Mouse (Mus musculus): ENCODE measurements around the gene Zfp1. TPM values are rescaled to one million over a fixed set of nuclear protein-coding genes. Genes with fewer than 3 reads are reported as not detected.
A peak's percentile ranks its signal among the peaks of the same experiment; 100 is the strongest.

Gene Zfp1
- polyA plus RNA-seq, 1 experiment from 2014 or later: 31.2 TPM

DNA sequence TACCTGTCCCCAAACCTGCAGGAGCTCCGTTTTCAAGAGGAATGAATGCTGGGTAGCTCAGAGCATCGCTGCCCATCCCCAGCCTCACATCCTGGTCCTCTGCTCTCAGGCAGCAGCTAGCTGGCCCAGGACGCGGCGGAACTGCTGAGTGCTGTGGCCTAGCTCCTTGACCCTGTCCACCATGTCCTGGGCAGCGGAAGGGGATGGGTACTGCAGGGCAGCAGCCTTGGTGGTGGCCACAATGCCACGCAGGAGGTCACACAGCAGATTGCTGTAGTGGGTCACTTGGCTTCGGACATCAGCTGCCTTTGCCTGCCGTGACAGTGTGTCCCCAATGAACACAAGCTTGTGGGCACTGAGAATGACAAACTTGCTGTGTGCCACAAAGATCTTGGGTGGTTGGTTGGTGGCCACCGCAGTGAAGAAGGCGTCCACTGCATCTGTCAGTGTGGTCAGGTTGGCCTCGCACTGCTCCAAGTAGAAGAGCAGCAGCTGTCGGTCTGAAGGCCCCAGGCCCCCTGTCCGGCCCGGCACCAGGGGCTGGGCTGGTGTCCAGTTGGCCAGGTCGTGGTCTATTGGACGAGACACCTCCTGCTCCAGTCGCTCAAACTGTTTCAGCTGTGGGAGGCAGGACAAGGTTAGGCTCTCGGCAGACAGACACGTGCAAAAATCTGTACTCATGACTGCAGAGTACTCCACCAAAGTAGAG lies 67.7 kb downstream of the Zfp1 start:
- no peak for ATAC-seq (ENCODE audit: low read depth)
- no peaks in the 10 kb centered on the region for H3K9me3 ChIP-seq (ENCODE audit: control insufficient read depth, low read length)
- H3K4me1 ChIP-seq (ENCODE audit: control insufficient read depth, insufficient read depth, low read length): peaks cover 6% of the 10 kb centered on the region
- 94% methylated on average over 20 of the region's 20 CpGs for WGBS
- peaks cover 47% of the 10 kb centered on the region for H3K36me3 ChIP-seq (ENCODE audit: control insufficient read depth, insufficient read depth, low read length)
- H3K4me2 ChIP-seq (ENCODE audit: low read depth, low read length): no peak overlapping the region
- no peak overlapping the region for H3K4me3 ChIP-seq (ENCODE audit: low read depth, low read length)
- H3K27me3 ChIP-seq (ENCODE audit: control insufficient read depth, insufficient read depth, low read length): no peaks in the 10 kb centered on the region
- no peak overlapping the region for H3K9ac ChIP-seq (replicated peaks; ENCODE audit: low read depth, low read length)
- no peak overlapping the region for H3K27ac ChIP-seq (ENCODE audit: low read depth, low read length)

DNA sequence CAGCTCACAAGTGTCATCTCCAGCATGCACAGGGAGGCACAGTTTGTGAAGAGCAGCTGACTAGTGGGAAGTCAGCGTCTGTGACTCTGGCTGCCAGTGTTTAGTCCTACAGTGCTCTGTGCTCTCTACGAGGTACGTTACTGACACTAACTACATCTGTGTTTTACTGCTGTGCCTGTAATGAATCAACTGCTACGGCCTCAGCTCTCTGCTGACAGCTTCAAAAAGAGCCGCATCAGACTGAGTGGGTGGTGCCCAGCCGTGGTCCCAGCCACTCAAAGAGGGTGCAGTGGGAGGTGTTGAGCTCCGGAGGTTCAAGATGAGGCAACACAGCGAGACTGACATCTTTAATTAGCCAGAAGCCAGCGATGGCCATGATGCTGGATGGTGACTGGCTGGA lies 68.9 kb downstream of the Zfp1 start:
- WGBS: 54% methylated on average over 9 of the region's 9 CpGs
- no peak overlapping the region for H3K4me2 ChIP-seq (ENCODE audit: low read depth, low read length)
- no peak overlapping the region for H3K27ac ChIP-seq (ENCODE audit: low read depth, low read length)
- H3K4me1 ChIP-seq (ENCODE audit: control insufficient read depth, insufficient read depth, low read length): peaks cover 18% of the 10 kb centered on the region
- no peak overlapping the region for H3K9ac ChIP-seq (replicated peaks; ENCODE audit: low read depth, low read length)
- H3K4me3 ChIP-seq (ENCODE audit: low read depth, low read length): no peak overlapping the region
- no peaks in the 10 kb centered on the region for H3K9me3 ChIP-seq (ENCODE audit: control insufficient read depth, low read length)
- no peaks in the 10 kb centered on the region for H3K27me3 ChIP-seq (ENCODE audit: control insufficient read depth, insufficient read depth, low read length)
- peaks cover 47% of the 10 kb centered on the region for H3K36me3 ChIP-seq (ENCODE audit: control insufficient read depth, insufficient read depth, low read length)
- no peak for ATAC-seq (ENCODE audit: low read depth)

DNA sequence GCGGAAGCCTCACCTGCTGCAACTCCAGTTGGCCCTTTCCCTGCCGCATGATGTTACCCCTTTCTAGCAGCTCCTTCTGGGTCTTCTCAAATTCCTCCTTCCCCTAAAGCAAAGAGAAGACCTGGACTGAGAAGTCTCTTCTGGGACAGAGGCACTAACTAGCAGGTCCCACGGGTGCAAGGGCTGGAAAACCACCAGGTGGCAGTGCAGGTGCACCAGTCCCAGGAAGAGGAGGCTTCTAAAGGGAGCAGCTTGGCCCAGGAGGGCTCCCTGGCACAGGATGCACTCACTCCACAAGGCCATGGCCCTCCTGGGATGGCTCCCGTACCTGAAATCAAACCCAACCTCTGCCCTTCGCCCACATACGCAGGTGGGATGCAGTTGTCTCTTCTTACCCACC lies 69.4 kb downstream of the Zfp1 start:
- peaks cover 22% of the 10 kb centered on the region for H3K4me1 ChIP-seq (ENCODE audit: control insufficient read depth, insufficient read depth, low read length)
- 80% methylated on average over 6 of the region's 6 CpGs for WGBS
- H3K36me3 ChIP-seq (ENCODE audit: control insufficient read depth, insufficient read depth, low read length): peaks cover 47% of the 10 kb centered on the region
- no peak overlapping the region for H3K4me2 ChIP-seq (ENCODE audit: low read depth, low read length)
- ATAC-seq (ENCODE audit: low read depth): no peak
- H3K27me3 ChIP-seq (ENCODE audit: control insufficient read depth, insufficient read depth, low read length): no peaks in the 10 kb centered on the region
- H3K27ac ChIP-seq (ENCODE audit: low read depth, low read length): 0 out of 2 replicates have a peak overlapping the region, but pooled peaks have one; percentile 28
- no peaks in the 10 kb centered on the region for H3K9me3 ChIP-seq (ENCODE audit: control insufficient read depth, low read length)
- H3K9ac ChIP-seq (replicated peaks; ENCODE audit: low read depth, low read length): no peak overlapping the region
- H3K4me3 ChIP-seq (ENCODE audit: low read depth, low read length): no peak overlapping the region

DNA sequence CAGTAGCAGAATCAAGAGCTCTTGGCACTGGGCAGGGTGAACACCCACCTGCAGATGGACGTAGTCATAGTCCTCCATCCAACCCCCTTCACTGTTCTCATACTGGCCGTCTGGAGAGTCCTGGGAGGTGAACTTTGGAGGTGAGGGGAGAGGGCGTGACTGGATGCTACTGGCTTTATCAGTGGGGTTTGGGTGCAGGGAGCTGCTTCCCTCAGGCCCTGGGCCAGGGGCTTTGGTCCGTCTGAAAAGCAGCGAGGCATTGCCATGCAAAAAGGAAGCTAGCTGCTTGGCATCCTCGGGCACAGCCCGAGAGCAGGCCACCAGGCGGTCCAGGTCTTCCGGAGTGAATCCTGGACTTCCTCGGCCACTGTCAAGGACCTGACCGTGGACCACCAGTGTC lies 70.1 kb downstream of the Zfp1 start:
- Histone ChIP-seq H3K27me3 (ENCODE audit: control insufficient read depth, insufficient read depth, low read length) (no peaks in the 10 kb centered on the region), H3K9ac (replicated peaks; ENCODE audit: low read depth, low read length) (no peak overlapping the region), H3K4me1 (ENCODE audit: control insufficient read depth, insufficient read depth, low read length) (peaks cover 29% of the 10 kb centered on the region), H3K9me3 (ENCODE audit: control insufficient read depth, low read length) (no peaks in the 10 kb centered on the region), H3K4me3 (ENCODE audit: low read depth, low read length) (no peak overlapping the region), H3K36me3 (ENCODE audit: control insufficient read depth, insufficient read depth, low read length) (peaks cover 47% of the 10 kb centered on the region), H3K27ac (ENCODE audit: low read depth, low read length) (no peak overlapping the region), H3K4me2 (ENCODE audit: low read depth, low read length) (no peak overlapping the region)
- 93% methylated on average over 11 of the region's 11 CpGs for WGBS
- ATAC-seq (ENCODE audit: low read depth): no peak

DNA sequence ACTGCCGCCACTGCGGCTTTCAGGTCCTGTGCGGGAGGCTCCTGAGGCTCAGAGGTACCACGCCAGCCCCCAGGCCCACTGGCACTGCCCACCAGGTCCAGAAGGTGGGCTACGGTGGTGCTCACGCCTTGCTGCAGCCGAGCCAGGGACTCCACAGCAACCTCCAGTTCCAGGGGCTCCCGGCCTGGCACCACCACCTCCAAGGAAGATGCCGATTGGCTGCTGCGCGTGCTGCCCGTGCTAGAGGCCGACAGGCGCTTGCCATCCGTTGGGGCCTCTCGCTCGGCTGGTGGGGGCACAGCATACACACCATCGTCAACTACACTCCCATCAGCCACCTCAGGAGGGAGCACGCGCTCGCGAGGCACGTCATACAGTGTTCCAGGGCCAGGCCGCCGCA lies 70.6 kb downstream of the Zfp1 start:
- peaks cover 30% of the 10 kb centered on the region for H3K4me1 ChIP-seq (ENCODE audit: control insufficient read depth, insufficient read depth, low read length)
- peaks cover 43% of the 10 kb centered on the region for H3K36me3 ChIP-seq (ENCODE audit: control insufficient read depth, insufficient read depth, low read length)
- 97% methylated on average over 25 of the region's 25 CpGs for WGBS
- ATAC-seq (ENCODE audit: low read depth): no peak
- no peak overlapping the region for H3K4me3 ChIP-seq (ENCODE audit: low read depth, low read length)
- H3K9ac ChIP-seq (replicated peaks; ENCODE audit: low read depth, low read length): no peak overlapping the region
- H3K27me3 ChIP-seq (ENCODE audit: control insufficient read depth, insufficient read depth, low read length): no peaks in the 10 kb centered on the region
- H3K27ac ChIP-seq (ENCODE audit: low read depth, low read length): no peak overlapping the region
- no peaks in the 10 kb centered on the region for H3K9me3 ChIP-seq (ENCODE audit: control insufficient read depth, low read length)
- no peak overlapping the region for H3K4me2 ChIP-seq (ENCODE audit: low read depth, low read length)

DNA sequence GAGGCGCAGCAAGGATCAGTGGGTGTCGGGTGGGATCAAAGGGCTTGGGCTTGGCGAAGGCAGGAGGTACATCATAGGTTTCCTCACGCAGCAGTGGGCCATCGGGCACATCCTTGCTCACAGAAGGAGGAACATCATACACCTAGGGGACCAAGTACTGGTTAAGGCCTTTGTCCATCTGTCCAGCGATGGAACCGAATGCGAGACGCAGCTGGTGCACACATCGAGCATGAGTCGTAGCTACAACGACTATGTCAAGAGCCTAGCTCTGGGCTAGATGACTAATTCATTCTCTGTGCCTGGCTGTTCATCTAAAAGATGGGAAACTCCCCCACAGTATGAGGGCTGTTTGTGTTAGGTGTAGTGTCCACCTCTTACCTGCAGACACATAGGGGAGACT lies 71.1 kb downstream of the Zfp1 start:
- 94% methylated on average over 12 of the region's 12 CpGs for WGBS
- H3K4me2 ChIP-seq (ENCODE audit: low read depth, low read length): no peak overlapping the region
- peaks cover 30% of the 10 kb centered on the region for H3K4me1 ChIP-seq (ENCODE audit: control insufficient read depth, insufficient read depth, low read length)
- H3K4me3 ChIP-seq (ENCODE audit: low read depth, low read length): no peak overlapping the region
- H3K27me3 ChIP-seq (ENCODE audit: control insufficient read depth, insufficient read depth, low read length): no peaks in the 10 kb centered on the region
- no peaks in the 10 kb centered on the region for H3K9me3 ChIP-seq (ENCODE audit: control insufficient read depth, low read length)
- H3K9ac ChIP-seq (replicated peaks; ENCODE audit: low read depth, low read length): no peak overlapping the region
- H3K27ac ChIP-seq (ENCODE audit: low read depth, low read length): no peak overlapping the region
- H3K36me3 ChIP-seq (ENCODE audit: control insufficient read depth, insufficient read depth, low read length): peaks cover 42% of the 10 kb centered on the region
- ATAC-seq (ENCODE audit: low read depth): no peak

DNA sequence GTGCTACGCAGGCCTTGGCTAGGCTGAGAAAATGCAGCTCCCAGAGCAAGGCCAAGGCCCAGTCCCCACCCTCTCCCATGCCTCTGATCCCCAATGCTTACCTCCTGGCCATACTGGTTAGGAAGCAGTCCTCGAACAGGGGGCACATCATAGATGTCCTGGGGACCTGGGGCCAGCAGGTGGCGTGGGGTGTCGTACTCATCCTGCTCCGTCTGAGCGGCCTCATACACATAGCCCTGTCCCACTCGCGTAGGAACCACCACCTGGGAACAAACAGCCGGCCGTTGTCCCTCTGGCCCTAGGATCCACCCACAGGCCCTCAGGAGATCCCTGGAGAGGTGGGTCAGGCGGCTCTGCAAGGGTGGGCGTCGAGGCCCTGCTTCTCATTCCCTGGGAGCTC lies 72.3 kb downstream of the Zfp1 start:
- no peak for ATAC-seq (ENCODE audit: low read depth)
- no peak overlapping the region for H3K4me3 ChIP-seq (ENCODE audit: low read depth, low read length)
- H3K36me3 ChIP-seq (ENCODE audit: control insufficient read depth, insufficient read depth, low read length): peaks cover 45% of the 10 kb centered on the region
- peak overlapping the region; percentile 97 for H3K27ac ChIP-seq (ENCODE audit: low read depth, low read length)
- peaks cover 30% of the 10 kb centered on the region for H3K4me1 ChIP-seq (ENCODE audit: control insufficient read depth, insufficient read depth, low read length)
- H3K9ac ChIP-seq (replicated peaks; ENCODE audit: low read depth, low read length): no peak overlapping the region
- H3K27me3 ChIP-seq (ENCODE audit: control insufficient read depth, insufficient read depth, low read length): no peaks in the 10 kb centered on the region
- no peak overlapping the region for H3K4me2 ChIP-seq (ENCODE audit: low read depth, low read length)
- no peaks in the 10 kb centered on the region for H3K9me3 ChIP-seq (ENCODE audit: control insufficient read depth, low read length)
- 71% methylated on average over 13 of the region's 13 CpGs for WGBS

DNA sequence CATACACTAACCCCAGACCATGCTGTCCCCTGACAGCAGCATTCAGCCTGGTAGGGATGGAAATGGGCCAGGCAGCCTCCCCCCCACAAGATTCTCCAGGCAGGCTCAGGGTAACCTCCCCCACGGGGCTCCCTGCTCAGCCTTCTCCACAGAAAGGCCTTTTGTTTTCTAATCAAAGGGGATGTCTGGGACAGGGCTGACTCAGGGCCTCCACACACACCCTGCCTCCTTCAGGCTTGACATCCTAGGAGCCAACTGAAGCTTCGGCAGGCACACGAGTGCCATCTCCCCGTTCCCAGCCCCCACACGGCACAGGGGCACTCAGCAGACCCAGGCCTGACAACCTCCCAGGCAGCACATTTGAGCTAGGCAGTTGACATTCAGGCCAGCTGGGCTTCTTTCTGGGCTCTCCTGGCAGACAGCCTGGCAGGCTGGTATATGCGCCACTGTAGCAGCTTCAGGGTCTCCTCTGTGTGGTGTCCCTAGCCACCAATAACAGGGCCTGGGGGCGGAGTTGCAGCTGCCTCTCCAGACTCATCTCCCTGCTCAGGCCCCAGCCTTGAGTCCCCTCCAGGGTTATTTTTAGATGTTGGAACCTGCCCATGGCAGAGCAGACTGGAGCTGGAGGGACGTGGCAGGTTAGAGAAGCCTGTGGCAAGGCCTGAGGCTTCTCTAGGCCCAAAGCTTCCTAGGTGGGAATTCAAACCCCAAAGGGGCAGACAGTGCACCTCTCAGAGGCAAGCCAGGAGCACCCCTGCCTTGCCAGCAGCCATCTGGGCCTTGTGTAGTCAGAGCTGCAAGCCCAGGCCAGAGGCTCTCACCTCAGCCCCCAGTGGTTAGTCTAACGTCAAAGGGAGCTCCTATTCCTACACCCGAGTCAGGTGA lies 73.6 kb downstream of the Zfp1 start:
- peaks cover 30% of the 10 kb centered on the region for H3K4me1 ChIP-seq (ENCODE audit: control insufficient read depth, insufficient read depth, low read length)
- H3K9me3 ChIP-seq (ENCODE audit: control insufficient read depth, low read length): no peaks in the 10 kb centered on the region
- H3K4me2 ChIP-seq (ENCODE audit: low read depth, low read length): no peak overlapping the region
- ATAC-seq (ENCODE audit: low read depth): peak; percentile 86
- H3K9ac ChIP-seq (replicated peaks; ENCODE audit: low read depth, low read length): peak overlapping the region; percentile 30
- H3K27me3 ChIP-seq (ENCODE audit: control insufficient read depth, insufficient read depth, low read length): no peaks in the 10 kb centered on the region
- peak overlapping the region; percentile 97 for H3K27ac ChIP-seq (ENCODE audit: low read depth, low read length)
- H3K36me3 ChIP-seq (ENCODE audit: control insufficient read depth, insufficient read depth, low read length): peaks cover 40% of the 10 kb centered on the region
- H3K4me3 ChIP-seq (ENCODE audit: low read depth, low read length): no peak overlapping the region
- WGBS: 8% methylated on average over 10 of the region's 10 CpGs

DNA sequence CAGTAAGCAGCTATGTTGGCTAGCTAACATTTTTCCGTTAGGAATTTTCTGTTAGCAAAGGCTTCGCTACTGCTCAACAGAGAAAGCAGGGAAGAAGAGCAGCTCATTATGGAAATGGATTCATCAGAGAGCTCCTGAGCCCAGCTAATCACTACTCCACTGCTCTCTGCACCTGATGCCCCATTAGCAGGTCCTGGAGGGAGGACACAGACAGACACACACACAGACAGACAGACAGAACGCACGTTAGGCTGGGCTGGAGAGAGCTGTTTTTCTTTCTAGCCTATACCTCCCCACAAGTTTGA lies 74.2 kb downstream of the Zfp1 start:
- no peak overlapping the region for H3K4me3 ChIP-seq (ENCODE audit: low read depth, low read length)
- peaks cover 34% of the 10 kb centered on the region for H3K36me3 ChIP-seq (ENCODE audit: control insufficient read depth, insufficient read depth, low read length)
- peaks cover 30% of the 10 kb centered on the region for H3K4me1 ChIP-seq (ENCODE audit: control insufficient read depth, insufficient read depth, low read length)
- 0 out of 2 replicates have a peak, but pooled peaks have one; percentile 4 for ATAC-seq (ENCODE audit: low read depth)
- H3K27me3 ChIP-seq (ENCODE audit: control insufficient read depth, insufficient read depth, low read length): no peaks in the 10 kb centered on the region
- peak overlapping the region; percentile 97 for H3K27ac ChIP-seq (ENCODE audit: low read depth, low read length)
- 26% methylated on average over 4 of the region's 4 CpGs for WGBS
- no peak overlapping the region for H3K4me2 ChIP-seq (ENCODE audit: low read depth, low read length)
- no peaks in the 10 kb centered on the region for H3K9me3 ChIP-seq (ENCODE audit: control insufficient read depth, low read length)
- H3K9ac ChIP-seq (replicated peaks; ENCODE audit: low read depth, low read length): peak overlapping the region; percentile 30; the same call in 1 of the 2 replicates
